Mouse (Mus musculus) liver, embryonic 14.5 days (tissue): ENCODE results near the gene Zdhhc18.

Experiments
- CTCF ChIP-seq: IDR thresholded peaks from 2 replicates; pipeline ENCODE4 v1.5.1; 2016; ENCODE audit warnings: antibody characterized with exemption, low read depth, control low read depth
- EP300 ChIP-seq: IDR thresholded peaks from 2 replicates; pipeline ENCODE4 v1.6.1; 2016; ENCODE audit warnings: antibody characterized with exemption, low read depth

DNA sequence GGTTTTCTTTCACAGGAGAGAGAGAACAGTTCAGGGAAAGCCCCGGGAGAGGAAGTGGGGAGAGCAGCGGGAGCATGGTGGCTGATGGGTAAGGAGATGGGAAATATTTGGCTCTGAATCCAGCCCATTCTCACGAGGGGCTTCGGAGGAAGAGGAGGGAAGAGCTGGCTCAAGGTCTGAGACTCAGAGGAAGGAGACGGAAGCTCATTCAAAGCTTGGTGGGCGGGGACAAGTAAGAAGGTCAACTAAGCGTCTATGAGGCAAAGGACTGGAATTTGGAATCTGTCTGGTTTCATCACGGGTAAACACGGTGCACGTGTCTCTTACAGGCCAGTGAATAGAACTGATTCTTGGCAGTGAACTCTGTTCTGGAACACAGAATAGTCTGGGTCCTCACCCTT is 79.9 kb downstream of the Zdhhc18 start:
- TF ChIP-seq EP300 = no peak
- no peak for TF ChIP-seq CTCF
